Mouse (Mus musculus) lung, postnatal 14 days (tissue): ENCODE measurements around the gene Gm5935.
"Not testable (repeated sequence)": the region's sequence is repeated elsewhere in the genome, so short reads cannot be mapped to it uniquely, and the experiment has no call there.

Source experiments
- DNase-seq: peaks from one replicate; pipeline ENCODE4 v3.0.0; 2021

Gm5935 gene

DNA sequence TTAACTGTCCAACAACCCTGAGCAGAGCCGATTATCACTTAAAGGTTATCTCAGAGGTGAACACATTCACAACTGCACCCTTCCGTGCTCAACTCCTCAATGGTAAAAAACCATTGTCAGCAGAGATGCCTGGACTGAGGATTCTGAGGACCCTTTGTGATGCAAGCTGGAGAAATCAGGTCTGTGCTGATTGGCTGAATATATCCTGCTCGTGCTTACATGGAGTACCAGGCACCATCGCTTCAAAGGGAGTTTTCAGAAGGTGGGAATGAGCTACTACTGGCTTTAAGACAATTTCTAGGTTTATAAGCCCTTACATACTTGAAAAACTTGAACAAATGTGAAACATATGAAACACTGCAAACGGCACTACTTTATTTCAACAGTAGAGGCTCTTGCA is at the start of gene Gm5935:
TSS of gene Gm5935 (minus strand) at position 101 of the 400 bp plus-strand sequence.
- DNase-seq = not testable (repeated sequence)
